ENCODE assay signal across 1 mouse cellular context in genomic region chr11:43889208-43889915, GRCm38 (mm10).
TF ChIP-seq lines count a peak whose summit lies in the region.

No protein-coding gene starts in this region.

TF ChIP-seq in myocyte, 11 proteins besides CTCF, POLR2A, EP300 and RAD21 (continued from another document):
- TF ChIP-seq TCF3 (IDR thresholded peaks at IDR 0.05; ENCODE audit: insufficient read length, low read depth) (no peak), MYOD1 (IDR thresholded peaks at IDR 0.05; ENCODE audit: control insufficient read depth in 1 of 3, insufficient read length in 2 of 3, low read depth in 2 of 3) (peak; percentile 28 to 72 (median 68)), REST (IDR thresholded peaks at IDR 0.05; ENCODE audit: insufficient read depth, insufficient read length) (no peak), USF1 (IDR thresholded peaks at IDR 0.05; ENCODE audit: low read depth) (no peak), TCF12 (IDR thresholded peaks at IDR 0.05; ENCODE audit: insufficient read depth, poor library complexity, severe bottlenecking) (no peak), POLR2AphosphoS2 (IDR thresholded peaks at IDR 0.05; ENCODE audit: insufficient read length, low read depth) (no peak), MAX (IDR thresholded peaks at IDR 0.05; ENCODE audit: low read depth) (no peak), SRF (IDR thresholded peaks at IDR 0.05; ENCODE audit: control insufficient read depth, insufficient read length, low read depth) (no peak)
TF ChIP-seq in myocyte: peak in this region for 2.
